Mouse (Mus musculus): Measurements from ENCODE around the gene Krtcap3. TPM values are rescaled to one million over a fixed set of nuclear protein-coding genes. Genes with fewer than 3 reads are reported as not detected.

The Krtcap3 gene
- polyA plus RNA-seq (2017; shearing (Covaris generic)) = 54.3 TPM

GRCm38 (mm10) chr5:31251541-31252101, at the start of gene Krtcap3:
Krtcap3 (plus strand) TSS chr5:31251691.

GRCm38 (mm10) chr5:31201742-31202590, 49.5 kb upstream of the Krtcap3 start, which contains the start of gene Zfp513:
Zfp513 (minus strand) TSS chr5:31202303.

GRCm38 (mm10) chr5:31220448-31221303, 30.8 kb upstream of the Krtcap3 start, which contains the start of gene Ppm1g:
Ppm1g (minus strand) TSS chr5:31220687.

GRCm38 (mm10) chr5:31240637-31241521, 10.6 kb upstream of the Krtcap3 start, which contains the start of the genes Nrbp1 and Gm9970:
Nrbp1 (plus strand) TSS chr5:31240864.
Gm9970 (minus strand) TSS chr5:31241232.

GRCm38 (mm10) chr5:31290521-31291360, 39.2 kb downstream of the Krtcap3 start, which contains the start of gene Ift172:
Ift172 (minus strand) TSS chr5:31291116.

GRCm38 (mm10) chr5:31295606-31296141, 44.2 kb downstream of the Krtcap3 start, which contains the start of gene Fndc4:
Fndc4 (minus strand) TSS chr5:31296080.

GRCm38 (mm10) chr5:31297047-31297757, 45.7 kb downstream of the Krtcap3 start, which contains the start of gene Gckr:
Gckr (plus strand) TSS chr5:31297443.

Other genes starting within 250 kb of the Krtcap3 start
- 117 TPM for gene Atraid, start 203.4 kb upstream of the Krtcap3 start, polyA plus RNA-seq (2017; shearing (Covaris generic))
- 12.3 TPM for gene Slc5a6, start 202.8 kb upstream of the Krtcap3 start, polyA plus RNA-seq (2017; shearing (Covaris generic))
- gene Cad, start 196.9 kb upstream of the Krtcap3 start, polyA plus RNA-seq (2017; shearing (Covaris generic)) = 23.1 TPM
- gene Dnajc5g, start 145.4 kb upstream of the Krtcap3 start, polyA plus RNA-seq (2017; shearing (Covaris generic)) = not detected
- 1.4 TPM for gene Slc30a3, start 143.5 kb upstream of the Krtcap3 start, polyA plus RNA-seq (2017; shearing (Covaris generic))
- not detected for gene Trim54, start 135.0 kb upstream of the Krtcap3 start, polyA plus RNA-seq (2017; shearing (Covaris generic))
- not detected for gene Ucn, start 112.9 kb upstream of the Krtcap3 start, polyA plus RNA-seq (2017; shearing (Covaris generic))
- 46.5 TPM for gene Mpv17, start 97.4 kb upstream of the Krtcap3 start, polyA plus RNA-seq (2017; shearing (Covaris generic))
- gene Gm29609, start 71.8 kb upstream of the Krtcap3 start, polyA plus RNA-seq (2017; shearing (Covaris generic)) = 2.3 TPM
- gene Gtf3c2, start 71.5 kb upstream of the Krtcap3 start, polyA plus RNA-seq (2017; shearing (Covaris generic)) = 116 TPM
- gene Snx17, start 58.5 kb upstream of the Krtcap3 start, polyA plus RNA-seq (2017; shearing (Covaris generic)) = 154 TPM
- gene Eif2b4, start 58.3 kb upstream of the Krtcap3 start, polyA plus RNA-seq (2017; shearing (Covaris generic)) = 85.1 TPM
- gene Zfp513, start 49.4 kb upstream of the Krtcap3 start, polyA plus RNA-seq (2017; shearing (Covaris generic)) = 18.3 TPM
- gene Ppm1g, start 31.0 kb upstream of the Krtcap3 start, polyA plus RNA-seq (2017; shearing (Covaris generic)) = 39.9 TPM
- gene Nrbp1, start 10.8 kb upstream of the Krtcap3 start, polyA plus RNA-seq (2017; shearing (Covaris generic)) = 205 TPM
- gene Gm9970, start 10.5 kb upstream of the Krtcap3 start, polyA plus RNA-seq (2017; shearing (Covaris generic)) = not detected
- 10.2 TPM for gene Ift172, start 39.4 kb downstream of the Krtcap3 start, polyA plus RNA-seq (2017; shearing (Covaris generic))
- gene Fndc4, start 44.4 kb downstream of the Krtcap3 start, polyA plus RNA-seq (2017; shearing (Covaris generic)) = not detected
- not detected for gene Gckr, start 45.8 kb downstream of the Krtcap3 start, polyA plus RNA-seq (2017; shearing (Covaris generic))
- 59.6 TPM for gene Zfp512, start 200.7 kb downstream of the Krtcap3 start, polyA plus RNA-seq (2017; shearing (Covaris generic))
- not detected for gene 4930548H24Rik, start 234.0 kb downstream of the Krtcap3 start, polyA plus RNA-seq (2017; shearing (Covaris generic))
- 45.2 TPM for gene Gpn1, start 243.1 kb downstream of the Krtcap3 start, polyA plus RNA-seq (2017; shearing (Covaris generic))